Mouse (Mus musculus) lung, postnatal 0 days (tissue): Measurements from ENCODE around the gene Bahcc1. TPM values are rescaled to one million over a fixed set of nuclear protein-coding genes. Genes with fewer than 3 reads are reported as not detected.

Experiments used
- ATAC-seq: fragments of 200-750 bp; cut with Nextera tagmentation; 2 replicates; pipeline ENCODE4 v1.8.0; 2017; ENCODE audit warnings: moderate library complexity
- DNase-seq: peaks from one replicate; pipeline ENCODE4 v3.0.0-alpha.2; 2016; ENCODE audit warnings: low spot score
- H3K27ac ChIP-seq: fragments of 300-500 bp; sonication (generic); 2 replicates; pipeline ENCODE4 v1.5.1; 2014; ENCODE audit warnings: antibody characterized with exemption, mild to moderate bottlenecking, low read length, mixed read lengths
- H3K27me3 ChIP-seq: fragments of 300-500 bp; sonication (generic); replicated peaks from 2 replicates; pipeline ENCODE4 v1.6.1; 2014; ENCODE audit warnings: low read length, mixed read lengths; ENCODE audit not compliant: insufficient read depth
- H3K36me3 ChIP-seq: fragments of 300-500 bp; sonication (generic); 2 replicates; pipeline ENCODE4 v1.6.1; 2014; ENCODE audit warnings: low read length, mixed read lengths; ENCODE audit not compliant: insufficient read depth
- H3K4me1 ChIP-seq: fragments of 300-500 bp; sonication (generic); 2 replicates; pipeline ENCODE4 v1.6.1; 2014; ENCODE audit warnings: antibody characterized with exemption, low read depth, low read length, mixed read lengths; ENCODE audit not compliant: insufficient read depth
- H3K4me2 ChIP-seq: fragments of 300-500 bp; sonication (generic); replicated peaks from 2 replicates; pipeline ENCODE4 v1.6.1; 2014; ENCODE audit warnings: low read depth, mild to moderate bottlenecking, low read length, moderate library complexity, mixed read lengths
- H3K4me3 ChIP-seq: fragments of 300-500 bp; sonication (generic); 2 replicates; pipeline ENCODE4 v1.5.1; 2014; ENCODE audit warnings: low read depth, low read length
- H3K9ac ChIP-seq: fragments of 300-500 bp; sonication (generic); replicated peaks from 2 replicates; pipeline ENCODE4 v1.6.1; 2014; ENCODE audit warnings: low read depth, mild to moderate bottlenecking
- H3K9me3 ChIP-seq: fragments of 300-500 bp; sonication (generic); 2 replicates; pipeline ENCODE4 v1.6.1; 2016; ENCODE audit warnings: low read length, mixed read lengths
- CTCF ChIP-seq: IDR thresholded peaks from 2 replicates; pipeline ENCODE4 v1.5.1; 2016; ENCODE audit warnings: antibody characterized with exemption, mild to moderate bottlenecking
- EP300 ChIP-seq: IDR thresholded peaks from 2 replicates; pipeline ENCODE4 v1.6.1; 2016; ENCODE audit warnings: antibody characterized with exemption, mild to moderate bottlenecking, control low read depth
- WGBS: fragments of 180-500 bp; shearing (Covaris S2); extraction: QIAGEN DNeasy Blood & Tissue Kit; methylation state at CpG from one replicate; pipeline ENCODE4 v1.1.7; 2014; 5-methylcytosine and 5-hydroxymethylcytosine counted together
- polyA plus RNA-seq: library from polyadenylated mRNA; unstranded; fragments of >200 nt; fragmentation: Nextera tagmentation; extraction: Ambion mirVana; gene quantifications from 2 replicates; pipeline ENCODE4 v1.2.1, GENCODE M21; 2015

Gene Bahcc1
- polyA plus RNA-seq, 1 experiment from 2014 or later, result 6.6 TPM

- DNase-seq (no peak), ATAC-seq (no peak)
- H3K9me3 ChIP-seq, result no peaks in the 10 kb centered on the region
- peaks cover 8% of the 10 kb centered on the region; the same call in 1 of the 2 replicates for H3K4me1 ChIP-seq
- H3K27me3 ChIP-seq, result no peaks in the 10 kb centered on the region
- 93% methylated on average over 14 of the region's 14 CpGs for WGBS
- no peak overlapping the region for H3K4me2 ChIP-seq
- no peak overlapping the region for H3K9ac ChIP-seq
- no peak overlapping the region for H3K4me3 ChIP-seq
- H3K27ac ChIP-seq, result no peak overlapping the region
- 0 out of 2 replicates have a peak, but pooled peaks cover 21% of the 10 kb centered on the region for H3K36me3 ChIP-seq
- no peak for TF ChIP-seq CTCF
- TF ChIP-seq EP300, result no peak
Observed at GRCm38 (mm10) chr11:120290266-120290665, 57.5 kb downstream of the Bahcc1 start.

GRCm38 (mm10) chr11:120293714-120294113 is 61.0 kb downstream of the Bahcc1 start:
- peak; percentile 51 for ATAC-seq
- no peak overlapping the region for H3K4me2 ChIP-seq
- 56% methylated on average over 1 of the region's 1 CpGs for WGBS

GRCm38 (mm10) chr11:120296305-120297144 is 63.8 kb downstream of the Bahcc1 start:
- no peaks in the 10 kb centered on the region for H3K27me3 ChIP-seq
- H3K27ac ChIP-seq, result no peak overlapping the region
- DNase-seq (no peak), ATAC-seq (no peak)
- peaks cover 8% of the 10 kb centered on the region; the same call in 1 of the 2 replicates for H3K4me1 ChIP-seq
- H3K4me2 ChIP-seq, result no peak overlapping the region
- no peaks in the 10 kb centered on the region for H3K36me3 ChIP-seq
- H3K9me3 ChIP-seq, result no peaks in the 10 kb centered on the region
- H3K4me3 ChIP-seq, result no peak overlapping the region
- WGBS, result 41% methylated on average over 13 of the region's 13 CpGs
- TF ChIP-seq EP300 (no peak), CTCF (no peak)
- no peak overlapping the region for H3K9ac ChIP-seq

More at GRCm38 (mm10) chr11:120293714-120294113, 61.0 kb downstream of the Bahcc1 start:
- Histone ChIP-seq H3K9me3 (no peaks in the 10 kb centered on the region), H3K4me1 (peaks cover 8% of the 10 kb centered on the region; the same call in 1 of the 2 replicates), H3K36me3 (0 out of 2 replicates have a peak, but pooled peaks cover 5% of the 10 kb centered on the region), H3K9ac (no peak overlapping the region), H3K4me3 (no peak overlapping the region), H3K27me3 (no peaks in the 10 kb centered on the region), H3K27ac (no peak overlapping the region)
- TF ChIP-seq EP300 (no peak), CTCF (no peak)
- DNase-seq, result peak; percentile 55

- WGBS, result 72% methylated on average over 7 of the region's 7 CpGs
- ATAC-seq (peak; percentile 40; the same call in 1 of the 2 replicates), DNase-seq (no peak)
- no peaks in the 10 kb centered on the region for H3K36me3 ChIP-seq
- no peak overlapping the region for H3K9ac ChIP-seq
- H3K27ac ChIP-seq, result no peak overlapping the region
- no peak overlapping the region for H3K4me3 ChIP-seq
- H3K4me1 ChIP-seq, result peaks cover 8% of the 10 kb centered on the region; the same call in 1 of the 2 replicates
- TF ChIP-seq CTCF, result no peak
- TF ChIP-seq EP300, result no peak
- H3K27me3 ChIP-seq, result no peaks in the 10 kb centered on the region
- no peak overlapping the region for H3K4me2 ChIP-seq
- H3K9me3 ChIP-seq, result no peaks in the 10 kb centered on the region
Observed at GRCm38 (mm10) chr11:120297767-120298166, 65.0 kb downstream of the Bahcc1 start.

- Histone ChIP-seq H3K27ac (no peak overlapping the region), H3K27me3 (no peaks in the 10 kb centered on the region), H3K36me3 (no peaks in the 10 kb centered on the region), H3K4me1 (peaks cover 4% of the 10 kb centered on the region; the same call in 1 of the 2 replicates), H3K4me2 (no peak overlapping the region), H3K9ac (no peak overlapping the region), H3K4me3 (no peak overlapping the region), H3K9me3 (no peaks in the 10 kb centered on the region)
- 75% methylated on average over 4 of the region's 4 CpGs for WGBS
- no peak for TF ChIP-seq CTCF
- no peak for TF ChIP-seq EP300
- ATAC-seq, result no peak
- DNase-seq, result no peak
Observed at GRCm38 (mm10) chr11:120298441-120299141, 65.8 kb downstream of the Bahcc1 start.

- Histone ChIP-seq H3K9me3 (no peaks in the 10 kb centered on the region), H3K4me2 (no peak overlapping the region), H3K4me3 (no peak overlapping the region), H3K9ac (no peak overlapping the region), H3K27ac (no peak overlapping the region), H3K36me3 (no peaks in the 10 kb centered on the region), H3K4me1 (peaks cover 2% of the 10 kb centered on the region; the same call in 1 of the 2 replicates), H3K27me3 (no peaks in the 10 kb centered on the region)
- TF ChIP-seq CTCF (no peak), EP300 (no peak)
- ATAC-seq (no peak), DNase-seq (no peak)
- 42% methylated on average over 5 of the region's 5 CpGs for WGBS
Observed at GRCm38 (mm10) chr11:120299484-120299883, 66.7 kb downstream of the Bahcc1 start.
